Mouse (Mus musculus): ENCODE measurements around the gene Jph4.

DNA sequence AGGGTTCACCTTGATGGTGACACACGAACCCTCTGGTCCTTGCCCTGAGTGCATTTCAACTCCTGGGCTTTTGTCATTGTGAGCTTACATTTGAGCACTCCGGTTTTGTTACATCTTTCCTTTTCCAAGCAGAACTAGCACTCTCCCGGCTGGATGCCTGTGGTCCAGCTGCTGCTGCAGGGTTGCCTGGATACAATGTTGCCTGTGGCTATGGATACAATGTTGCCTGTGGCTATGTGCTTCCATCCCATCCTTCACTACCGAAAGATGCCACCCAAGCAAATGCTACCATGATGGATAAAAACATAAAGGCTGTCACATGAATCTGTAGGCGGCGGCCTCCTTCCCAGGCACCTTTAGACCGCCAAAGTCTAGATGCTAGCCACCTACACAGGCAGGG, 9.8 kb upstream of the Jph4 start:
- no peak for TF ChIP-seq CTCF (IDR thresholded peaks at IDR 0.05; ENCODE audit: low read depth, low read length)
- TF ChIP-seq TAL1 (conservative IDR thresholded peaks at IDR 0.05; ENCODE audit: low read depth, low read length): no peak
- TF ChIP-seq POLR2AphosphoS5 (IDR thresholded peaks at IDR 0.05; ENCODE audit: insufficient replicate concordance, low read depth, low read length): no peak
- no peak for TF ChIP-seq GATA1 (IDR thresholded peaks at IDR 0.05; ENCODE audit: borderline replicate concordance, low read length)
- no peak for TF ChIP-seq GATA2 (IDR thresholded peaks at IDR 0.05; ENCODE audit: borderline replicate concordance, low read depth, low read length)

Data from G1E (cell line).